Mouse (Mus musculus): ENCODE data around the gene Efr3b. TPM values are rescaled to one million over a fixed set of nuclear protein-coding genes. Genes with fewer than 3 reads are reported as not detected.

Efr3b gene
- polyA plus RNA-seq, 1 experiment from 2014 or later: 33.1 TPM

DNA sequence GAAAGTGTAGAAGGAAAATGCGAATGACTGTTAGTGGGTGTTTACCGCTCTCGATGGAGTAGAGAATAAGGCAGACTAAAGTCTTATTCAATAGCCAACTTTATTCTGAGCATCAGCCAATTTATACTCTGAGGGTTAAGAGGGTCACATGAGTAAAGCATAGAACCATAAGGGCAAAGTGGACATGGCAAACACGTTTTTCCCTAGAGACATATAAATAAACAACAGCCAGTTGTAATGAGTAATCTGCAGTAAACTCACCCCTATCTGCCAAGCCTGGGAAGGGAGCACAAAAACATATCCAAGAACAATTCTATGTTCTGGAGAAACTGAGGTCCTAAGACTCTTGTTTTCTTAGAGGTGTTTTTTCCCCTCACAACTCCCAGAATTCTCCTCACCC is 29.8 kb upstream of the Efr3b start:
- H3K4me1 ChIP-seq (ENCODE audit: control insufficient read depth, insufficient read depth, low read length): no peaks in the 10 kb centered on the region
- 79% methylated on average over 4 of the region's 4 CpGs for WGBS
- H3K27ac ChIP-seq (ENCODE audit: low read depth, low read length): no peak overlapping the region
- H3K27me3 ChIP-seq (ENCODE audit: control insufficient read depth, insufficient read depth, low read length): no peaks in the 10 kb centered on the region
- no peak overlapping the region for H3K9ac ChIP-seq (replicated peaks; ENCODE audit: low read depth, low read length)
- ATAC-seq (ENCODE audit: low read depth): no peak
- H3K4me2 ChIP-seq (ENCODE audit: low read depth, low read length): no peak overlapping the region
- H3K4me3 ChIP-seq (ENCODE audit: low read depth, low read length): no peak overlapping the region
- H3K9me3 ChIP-seq (ENCODE audit: control insufficient read depth, low read length): no peaks in the 10 kb centered on the region
- no peaks in the 10 kb centered on the region for H3K36me3 ChIP-seq (ENCODE audit: control insufficient read depth, insufficient read depth, low read length)

DNA sequence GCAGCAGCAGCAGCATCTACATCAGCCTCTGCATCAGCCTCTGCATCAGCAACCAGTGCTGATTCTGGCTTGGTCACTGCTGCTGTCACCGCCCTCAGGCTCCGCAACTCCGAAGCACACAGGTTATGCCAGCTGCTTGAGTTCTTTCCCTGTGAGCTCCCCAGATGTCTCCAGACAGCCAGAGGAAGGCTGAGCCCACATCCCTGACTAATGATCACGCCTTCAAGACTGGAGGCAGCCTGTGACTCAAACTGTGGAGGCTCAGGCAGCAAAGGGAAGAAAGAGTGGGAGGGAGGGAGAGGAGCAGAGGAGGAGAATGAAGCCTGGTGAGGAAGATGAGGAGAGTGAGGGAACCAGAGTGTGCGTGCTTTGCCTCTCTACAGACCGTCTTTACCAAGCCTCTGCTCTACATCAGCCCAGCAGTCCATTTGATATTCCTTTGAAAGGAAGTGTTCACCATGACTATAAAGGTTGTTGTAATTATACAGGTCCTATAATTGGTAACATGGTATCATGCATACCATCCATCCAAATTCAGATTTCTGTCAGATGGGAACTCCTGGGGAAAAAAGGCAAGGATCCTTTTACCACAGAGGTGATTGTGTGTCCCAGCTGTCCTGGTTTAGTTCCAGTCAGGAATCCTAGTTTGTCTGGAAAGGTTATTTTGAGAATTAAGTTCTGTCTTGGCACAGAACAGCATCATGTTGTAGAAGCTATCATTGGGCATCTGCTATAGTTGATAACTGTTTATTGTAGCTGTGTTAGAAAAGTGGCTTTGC is 28.2 kb upstream of the Efr3b start:
- H3K36me3 ChIP-seq (ENCODE audit: control insufficient read depth, insufficient read depth, low read length): no peaks in the 10 kb centered on the region
- no peaks in the 10 kb centered on the region for H3K9me3 ChIP-seq (ENCODE audit: control insufficient read depth, low read length)
- 73% methylated on average over 6 of the region's 6 CpGs for WGBS
- no peak overlapping the region for H3K9ac ChIP-seq (replicated peaks; ENCODE audit: low read depth, low read length)
- no peak overlapping the region for H3K4me2 ChIP-seq (ENCODE audit: low read depth, low read length)
- H3K4me1 ChIP-seq (ENCODE audit: control insufficient read depth, insufficient read depth, low read length): no peaks in the 10 kb centered on the region
- H3K27me3 ChIP-seq (ENCODE audit: control insufficient read depth, insufficient read depth, low read length): no peaks in the 10 kb centered on the region
- no peak overlapping the region for H3K4me3 ChIP-seq (ENCODE audit: low read depth, low read length)
- ATAC-seq (ENCODE audit: low read depth): no peak
- no peak overlapping the region for H3K27ac ChIP-seq (ENCODE audit: low read depth, low read length)

DNA sequence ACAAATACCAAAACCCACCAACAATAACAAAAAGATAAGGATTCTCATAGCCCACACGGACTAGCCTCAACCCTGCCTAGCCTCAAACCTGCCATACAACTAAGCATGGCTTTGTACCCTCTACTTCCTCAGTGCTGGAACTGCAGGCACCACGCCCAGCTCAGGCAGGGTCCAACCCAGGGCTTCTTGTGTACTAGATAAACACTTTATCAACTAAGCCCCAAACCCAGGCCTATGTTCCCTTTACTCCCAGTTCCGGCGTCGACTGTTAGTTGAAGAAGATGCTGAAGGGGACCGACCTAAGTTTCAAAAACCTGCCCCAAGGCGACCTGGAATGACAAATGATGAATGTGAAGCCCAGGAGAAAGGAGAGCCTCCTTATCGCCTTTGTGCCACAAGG is 27.2 kb upstream of the Efr3b start:
- Histone ChIP-seq H3K36me3 (ENCODE audit: control insufficient read depth, insufficient read depth, low read length) (no peaks in the 10 kb centered on the region), H3K27me3 (ENCODE audit: control insufficient read depth, insufficient read depth, low read length) (no peaks in the 10 kb centered on the region), H3K4me1 (ENCODE audit: control insufficient read depth, insufficient read depth, low read length) (no peaks in the 10 kb centered on the region), H3K9me3 (ENCODE audit: control insufficient read depth, low read length) (no peaks in the 10 kb centered on the region), H3K4me3 (ENCODE audit: low read depth, low read length) (no peak overlapping the region), H3K27ac (ENCODE audit: low read depth, low read length) (no peak overlapping the region), H3K9ac (replicated peaks; ENCODE audit: low read depth, low read length) (no peak overlapping the region), H3K4me2 (ENCODE audit: low read depth, low read length) (no peak overlapping the region)
- WGBS: 80% methylated on average over 8 of the region's 8 CpGs
- no peak for ATAC-seq (ENCODE audit: low read depth)

DNA sequence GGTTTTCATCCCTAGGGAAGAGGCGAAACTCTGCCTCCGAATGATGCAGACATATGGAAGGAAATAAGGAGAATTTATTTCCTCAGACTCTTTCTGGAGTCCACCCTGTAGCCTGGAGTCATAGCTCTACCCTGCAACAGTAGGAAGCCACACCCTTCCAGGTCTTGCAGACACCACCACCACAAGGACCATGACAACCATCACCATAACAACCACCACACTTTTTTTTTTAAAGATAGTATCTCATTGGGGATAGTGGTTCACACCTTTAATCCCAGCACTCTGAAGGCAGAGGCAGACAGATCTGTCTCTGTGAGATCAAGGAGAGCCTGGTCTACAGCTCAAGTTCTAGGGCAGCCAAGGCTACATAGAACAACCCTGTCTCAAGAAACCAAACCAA is 26.8 kb upstream of the Efr3b start:
- WGBS: 93% methylated on average over 2 of the region's 2 CpGs
- H3K4me2 ChIP-seq (ENCODE audit: low read depth, low read length): no peak overlapping the region
- no peaks in the 10 kb centered on the region for H3K4me1 ChIP-seq (ENCODE audit: control insufficient read depth, insufficient read depth, low read length)

DNA sequence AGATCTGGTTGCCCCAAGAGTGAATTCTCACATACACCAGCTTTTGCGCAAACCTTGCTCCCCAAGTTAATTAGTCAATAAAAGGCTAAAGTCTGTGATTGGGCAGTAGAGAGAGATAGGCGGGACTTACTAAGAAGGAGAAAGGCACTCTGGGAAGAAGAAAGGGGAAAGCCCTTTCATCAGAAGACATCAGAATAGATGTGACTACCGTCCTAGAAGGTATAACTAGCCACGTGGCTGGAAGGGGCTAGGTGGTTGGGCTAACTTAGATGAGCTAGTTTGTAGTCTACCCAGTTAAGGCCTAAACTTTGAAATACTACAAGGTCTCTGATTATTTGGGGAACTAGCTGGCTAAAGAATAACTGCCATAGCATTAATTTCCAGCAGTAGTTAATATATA is 21.0 kb upstream of the Efr3b start:
- ATAC-seq (ENCODE audit: low read depth): no peak
- no peaks in the 10 kb centered on the region for H3K4me1 ChIP-seq (ENCODE audit: control insufficient read depth, insufficient read depth, low read length)
- no peak overlapping the region for H3K27ac ChIP-seq (ENCODE audit: low read depth, low read length)
- no peaks in the 10 kb centered on the region for H3K36me3 ChIP-seq (ENCODE audit: control insufficient read depth, insufficient read depth, low read length)
- no peak overlapping the region for H3K9ac ChIP-seq (replicated peaks; ENCODE audit: low read depth, low read length)
- no peak overlapping the region for H3K4me3 ChIP-seq (ENCODE audit: low read depth, low read length)
- whole genome bisulfite sequencing: 90% methylated on average over 4 of the region's 4 CpGs
- no peaks in the 10 kb centered on the region for H3K9me3 ChIP-seq (ENCODE audit: control insufficient read depth, low read length)
- no peak overlapping the region for H3K4me2 ChIP-seq (ENCODE audit: low read depth, low read length)
- no peaks in the 10 kb centered on the region for H3K27me3 ChIP-seq (ENCODE audit: control insufficient read depth, insufficient read depth, low read length)

More for the DNA sequence above, 26.8 kb upstream of the Efr3b start:
- H3K4me3 ChIP-seq (ENCODE audit: low read depth, low read length): no peak overlapping the region
- H3K9ac ChIP-seq (replicated peaks; ENCODE audit: low read depth, low read length): no peak overlapping the region
- no peaks in the 10 kb centered on the region for H3K9me3 ChIP-seq (ENCODE audit: control insufficient read depth, low read length)
- H3K27ac ChIP-seq (ENCODE audit: low read depth, low read length): no peak overlapping the region
- no peak for ATAC-seq (ENCODE audit: low read depth)
- H3K36me3 ChIP-seq (ENCODE audit: control insufficient read depth, insufficient read depth, low read length): no peaks in the 10 kb centered on the region
- H3K27me3 ChIP-seq (ENCODE audit: control insufficient read depth, insufficient read depth, low read length): no peaks in the 10 kb centered on the region

DNA sequence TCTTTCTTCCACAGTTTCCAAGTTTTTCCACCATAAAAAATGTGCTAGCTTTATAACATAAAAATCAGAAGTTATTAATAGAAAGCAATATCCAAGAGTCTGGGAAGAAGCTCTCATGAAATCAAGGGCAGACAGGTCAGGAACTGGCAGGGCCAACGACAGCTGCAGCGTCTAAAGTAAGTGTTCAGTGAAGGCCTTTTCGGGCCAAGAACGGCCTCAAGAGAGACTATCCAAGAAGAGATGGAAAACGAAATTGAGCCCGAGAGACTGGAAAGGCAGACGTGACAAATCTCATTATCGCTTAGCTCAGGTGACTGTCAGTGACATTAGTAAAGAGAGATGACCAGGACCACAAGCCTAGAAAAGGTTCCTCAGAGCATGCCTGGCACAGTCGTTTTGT is 19.6 kb upstream of the Efr3b start:
- WGBS: 73% methylated on average over 9 of the region's 9 CpGs
- Histone ChIP-seq H3K9me3 (ENCODE audit: control insufficient read depth, low read length) (no peaks in the 10 kb centered on the region), H3K27me3 (ENCODE audit: control insufficient read depth, insufficient read depth, low read length) (no peaks in the 10 kb centered on the region), H3K4me3 (ENCODE audit: low read depth, low read length) (no peak overlapping the region), H3K27ac (ENCODE audit: low read depth, low read length) (no peak overlapping the region), H3K4me2 (ENCODE audit: low read depth, low read length) (no peak overlapping the region), H3K9ac (replicated peaks; ENCODE audit: low read depth, low read length) (no peak overlapping the region), H3K36me3 (ENCODE audit: control insufficient read depth, insufficient read depth, low read length) (no peaks in the 10 kb centered on the region), H3K4me1 (ENCODE audit: control insufficient read depth, insufficient read depth, low read length) (no peaks in the 10 kb centered on the region)
- no peak for ATAC-seq (ENCODE audit: low read depth)

DNA sequence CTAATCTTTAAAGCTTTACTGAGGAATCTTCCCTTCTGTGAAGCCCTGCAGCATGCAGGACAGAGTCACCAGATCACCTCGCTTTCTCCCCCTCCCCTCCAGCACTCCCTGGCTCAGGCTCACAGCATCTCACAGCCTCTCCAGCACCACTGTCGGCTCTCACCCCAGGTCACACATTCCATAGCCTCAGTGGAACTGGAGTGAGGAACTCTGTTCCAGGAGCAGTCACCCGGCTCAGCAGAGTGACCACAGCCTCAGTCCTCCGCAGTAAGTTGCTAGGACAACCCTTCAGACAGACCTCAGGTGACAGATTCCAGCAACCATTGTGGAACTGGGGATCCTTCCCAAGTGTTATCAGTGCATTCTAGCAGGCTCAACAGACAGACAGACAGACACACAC is 16.1 kb upstream of the Efr3b start:
- H3K9ac ChIP-seq (replicated peaks; ENCODE audit: low read depth, low read length): no peak overlapping the region
- no peaks in the 10 kb centered on the region for H3K36me3 ChIP-seq (ENCODE audit: control insufficient read depth, insufficient read depth, low read length)
- no peak overlapping the region for H3K4me3 ChIP-seq (ENCODE audit: low read depth, low read length)
- 39% methylated on average over 4 of the region's 4 CpGs for WGBS
- H3K9me3 ChIP-seq (ENCODE audit: control insufficient read depth, low read length): no peaks in the 10 kb centered on the region
- H3K27ac ChIP-seq (ENCODE audit: low read depth, low read length): no peak overlapping the region
- no peaks in the 10 kb centered on the region for H3K4me1 ChIP-seq (ENCODE audit: control insufficient read depth, insufficient read depth, low read length)
- ATAC-seq (ENCODE audit: low read depth): no peak
- no peaks in the 10 kb centered on the region for H3K27me3 ChIP-seq (ENCODE audit: control insufficient read depth, insufficient read depth, low read length)
- H3K4me2 ChIP-seq (ENCODE audit: low read depth, low read length): no peak overlapping the region

DNA sequence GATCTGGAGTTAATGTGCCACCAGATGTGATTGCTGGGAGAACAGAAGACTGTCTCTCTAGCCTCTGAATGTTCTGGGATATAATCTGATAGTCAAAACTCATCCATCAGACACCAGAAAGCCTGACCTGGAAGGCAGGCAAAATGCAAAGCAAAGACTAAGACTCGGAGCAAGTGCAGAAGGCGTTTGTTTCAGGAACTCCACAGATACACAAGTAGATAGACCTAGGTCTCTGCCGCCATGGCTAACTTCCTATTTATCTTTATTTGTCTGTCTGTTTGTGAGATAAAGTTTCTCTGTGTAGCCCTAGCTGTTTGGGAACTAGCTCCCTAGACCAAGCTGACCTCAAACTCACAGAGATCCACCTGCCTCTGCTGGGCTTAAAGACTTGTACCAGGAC is 14.9 kb upstream of the Efr3b start:
- H3K9ac ChIP-seq (replicated peaks; ENCODE audit: low read depth, low read length): no peak overlapping the region
- WGBS: 92% methylated on average over 3 of the region's 3 CpGs
- H3K9me3 ChIP-seq (ENCODE audit: control insufficient read depth, low read length): no peaks in the 10 kb centered on the region
- no peaks in the 10 kb centered on the region for H3K36me3 ChIP-seq (ENCODE audit: control insufficient read depth, insufficient read depth, low read length)
- no peak for ATAC-seq (ENCODE audit: low read depth)
- H3K27me3 ChIP-seq (ENCODE audit: control insufficient read depth, insufficient read depth, low read length): no peaks in the 10 kb centered on the region
- H3K4me2 ChIP-seq (ENCODE audit: low read depth, low read length): no peak overlapping the region
- no peaks in the 10 kb centered on the region for H3K4me1 ChIP-seq (ENCODE audit: control insufficient read depth, insufficient read depth, low read length)
- no peak overlapping the region for H3K27ac ChIP-seq (ENCODE audit: low read depth, low read length)
- H3K4me3 ChIP-seq (ENCODE audit: low read depth, low read length): no peak overlapping the region

DNA sequence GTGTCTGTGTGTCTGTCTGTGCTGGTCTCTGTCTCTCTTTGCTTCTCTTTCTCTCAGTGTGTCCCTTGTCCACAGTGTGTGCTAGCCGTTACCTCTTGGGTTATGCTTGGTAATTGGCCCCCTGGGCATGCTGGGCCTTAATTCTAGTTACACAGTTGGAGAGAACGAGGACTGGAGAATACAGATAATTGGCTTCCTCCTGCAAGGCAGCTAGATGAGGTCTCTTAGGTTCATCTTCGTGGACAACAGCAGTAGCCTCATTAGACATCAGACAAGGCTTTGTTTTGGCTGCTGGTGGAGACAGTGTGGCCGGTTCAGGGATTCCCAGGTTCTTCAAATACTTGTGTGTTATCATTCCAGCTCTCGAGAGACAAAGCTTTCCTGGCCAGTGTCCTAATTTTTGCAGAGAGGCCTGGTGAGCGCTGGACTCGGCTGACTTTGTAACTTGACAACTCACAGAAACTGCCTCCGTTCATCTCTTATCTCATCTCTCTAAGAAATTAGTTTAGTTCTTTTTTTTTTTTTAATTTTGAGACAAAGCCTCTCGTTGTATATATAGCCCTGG is 12.2 kb upstream of the Efr3b start:
- Histone ChIP-seq H3K9ac (replicated peaks; ENCODE audit: low read depth, low read length) (no peak overlapping the region), H3K27ac (ENCODE audit: low read depth, low read length) (no peak overlapping the region), H3K4me2 (ENCODE audit: low read depth, low read length) (no peak overlapping the region), H3K4me1 (ENCODE audit: control insufficient read depth, insufficient read depth, low read length) (no peaks in the 10 kb centered on the region), H3K4me3 (ENCODE audit: low read depth, low read length) (no peak overlapping the region), H3K27me3 (ENCODE audit: control insufficient read depth, insufficient read depth, low read length) (no peaks in the 10 kb centered on the region), H3K9me3 (ENCODE audit: control insufficient read depth, low read length) (no peaks in the 10 kb centered on the region), H3K36me3 (ENCODE audit: control insufficient read depth, insufficient read depth, low read length) (no peaks in the 10 kb centered on the region)
- no peak for ATAC-seq (ENCODE audit: low read depth)
- 64% methylated on average over 9 of the region's 9 CpGs for WGBS
